Comparison of ENCODE assay signal across 9 mouse cellular contexts in genomic region chr2:157130813-157131514, GRCm38 (mm10). TPM values are rescaled to one million over a fixed set of nuclear protein-coding genes. Genes with fewer than 3 reads are reported as not detected.
DNase-seq lines count a peak whose midpoint lies in the region; ATAC-seq and TF ChIP-seq lines count a peak whose summit lies in the region.
"Had no signal": no experiment of that assay in that cellular context is flagged by ENCODE, and none has a peak within 500 bp of the region (broad histone marks: within the 10 kb centered on the region; RNA-seq: fewer than 3 reads in every experiment).

No protein-coding gene starts in this region.

- H3K36me3 ChIP-seq in MEL (ENCODE audit: control insufficient read depth in 1 of 2, insufficient read depth in 2 of 2, low read length in 2 of 2), result peaks cover 0 to 30% of the 10 kb centered on the region in 2 experiments; a peak in 2 of 4 replicates

- H3K9ac ChIP-seq in MEL (ENCODE audit: control insufficient read depth, low read depth, low read length, poor library complexity, severe bottlenecking), result peak overlapping the region; percentile 66

- H3K4me3 ChIP-seq in layer of hippocampus, adult 2 months, result no peak overlapping the region
- H3K4me3 ChIP-seq in MEL (ENCODE audit: control insufficient read depth in 1 of 2, insufficient read depth in 1 of 2, low read depth in 2 of 2, low read length in 2 of 2), result peak overlapping the region; percentile 67 to 74

- H3K9me3 ChIP-seq in MEL (replicated peaks; ENCODE audit: insufficient read depth, low read length), result no peaks in the 10 kb centered on the region

- H3K4me1 ChIP-seq in MEL (ENCODE audit: control insufficient read depth in 1 of 2, insufficient read depth in 2 of 2, low read length in 2 of 2), result peaks cover 18 to 21% of the 10 kb centered on the region in 2 experiments

- H3K27me3 ChIP-seq in MEL (ENCODE audit: control insufficient read depth in 1 of 2, insufficient read depth in 2 of 2, low read length in 2 of 2), result no peaks in the 10 kb centered on the region

- intact Hi-C loops in left cerebral cortex, postnatal 25 days (cut with DNase I), result loop anchor here (10.0 kb wide), 1 partner anchor 434 kb away; the partner anchor contains the start of gene Nnat

- H3K27ac ChIP-seq in layer of hippocampus, adult 2 months, result peak overlapping the region; percentile 4; the same call in 1 of the 2 replicates
- H3K27ac ChIP-seq in MEL (ENCODE audit: control insufficient read depth, low read depth, low read length), result peak overlapping the region; percentile 61

- DNase-seq in layer of hippocampus, adult 2 months (ENCODE audit: low spot score in 2 of 2), result no peak
- no peak for DNase-seq in layer of hippocampus, adult 9-11 months
- DNase-seq in MEL (ENCODE audit: low read depth, low spot score), result peak; percentile 78
- peak; percentile 90 for DNase-seq in induced T-regulatory cell, adult 2 months (ENCODE audit: low read depth)
- peak; percentile 76 for DNase-seq in lung, postnatal 25 days (ENCODE audit: low spot score)
- DNase-seq in left cerebral cortex, postnatal 25 days (ENCODE audit: low spot score in 2 of 2), result no peak
- DNase-seq in left cerebral cortex, adult 11 months (ENCODE audit: low spot score), result no peak

- peaks cover 17% of the 10 kb centered on the region for H3K79me2 ChIP-seq in MEL (ENCODE audit: control insufficient read depth, insufficient read depth, low read length, poor library complexity)

- TF ChIP-seq RAD21 in MEL (IDR thresholded peaks at IDR 0.05; ENCODE audit: low read depth, low read length), result no peak

- no peak for TF ChIP-seq CTCF in layer of hippocampus, adult 2 months (conservative IDR thresholded peaks at IDR 0.05)
- no peak for TF ChIP-seq CTCF in MEL (IDR thresholded peaks at IDR 0.05 in 2 of 3, conservative IDR thresholded peaks at IDR 0.05 in 1 of 3; ENCODE audit: control insufficient read depth in 1 of 3, insufficient read depth in 1 of 3, low read depth in 2 of 3, low read length in 3 of 3, poor library complexity in 1 of 3, severe bottlenecking in 1 of 3)

- ATAC-seq in megakaryocyte progenitor cell, adult 5-6 weeks (replicated peaks; ENCODE audit: poor library complexity), result no peak

- no peak for TF ChIP-seq POLR2A in MEL (IDR thresholded peaks at IDR 0.05; ENCODE audit: control insufficient read depth in 1 of 2, insufficient read depth in 1 of 2, low read depth in 1 of 2, low read length in 2 of 2, poor library complexity in 1 of 2)

- 0 out of 4 replicates have a peak, but pooled peaks have one; percentile 15 to 22 for TF ChIP-seq EP300 in MEL (IDR thresholded peaks at IDR 0.05; ENCODE audit: low read depth in 1 of 2, low read length in 2 of 2)

TF ChIP-seq in MEL, 35 proteins besides CTCF, POLR2A, EP300 and RAD21:
- TF ChIP-seq USF2 (IDR thresholded peaks at IDR 0.05; ENCODE audit: borderline replicate concordance in 1 of 2, insufficient read depth in 1 of 2, low read depth in 1 of 2, low read length in 2 of 2) (no peak), SIN3A (IDR thresholded peaks at IDR 0.05; ENCODE audit: low read length) (peak; percentile 94; the same call in 1 of the 2 replicates), ETS1 (IDR thresholded peaks at IDR 0.05; ENCODE audit: low read depth, low read length) (peak; percentile 93), ELF1 (IDR thresholded peaks at IDR 0.05; ENCODE audit: low read depth, low read length) (peak; percentile 44), UBTF (IDR thresholded peaks at IDR 0.05; ENCODE audit: borderline replicate concordance, insufficient read depth, low read depth, low read length) (no peak), USF1 (IDR thresholded peaks at IDR 0.05; ENCODE audit: low read depth, low read length) (no peak), MAFK (IDR thresholded peaks at IDR 0.05; ENCODE audit: borderline replicate concordance, low read depth, low read length) (peak; percentile 89), MAX (IDR thresholded peaks at IDR 0.05; ENCODE audit: low read length) (peak; percentile 51; the same call in 1 of the 2 replicates), MAZ (IDR thresholded peaks at IDR 0.05; ENCODE audit: low read depth, low read length) (peak; percentile 60), TAL1 (IDR thresholded peaks at IDR 0.05; ENCODE audit: low read length) (no peak), MYC (IDR thresholded peaks at IDR 0.05; ENCODE audit: low read depth, low read length) (peak; percentile 35; the same call in 1 of the 2 replicates), CHD1 (IDR thresholded peaks at IDR 0.05; ENCODE audit: low read depth, low read length) (peak; percentile 84; the same call in 1 of the 2 replicates), MXI1 (IDR thresholded peaks at IDR 0.05; ENCODE audit: low read depth, low read length) (peak; percentile 75; the same call in 1 of the 2 replicates), ZNF384 (IDR thresholded peaks at IDR 0.05; ENCODE audit: low read depth, low read length) (peak; percentile 84), ZKSCAN1 (IDR thresholded peaks at IDR 0.05; ENCODE audit: low read depth, low read length) (no peak), NRF1 (IDR thresholded peaks at IDR 0.05; ENCODE audit: insufficient read depth, low read depth, low read length, poor library complexity, severe bottlenecking) (peak; percentile 63), HCFC1 (IDR thresholded peaks at IDR 0.05; ENCODE audit: low read depth, low read length) (peak; percentile 47; the same call in 1 of the 2 replicates)

RNA-seq across cellular contexts. Expression of gene Samhd1, which starts 4.1 kb away (rescaled TPM):
- total RNA-seq in layer of hippocampus, adult 2 months (2021), result 10 to 100 TPM; 14.3 to 16.8 TPM
- 15.7 and 19.7 TPM in 2 replicates for total RNA-seq in MEL (2012; rRNA removed)
- 10 to 100 TPM; 50.5 to 76.8 TPM for polyA plus RNA-seq in MEL (2012; ENCODE audit: insufficient read depth in 1 of 2, insufficient read length in 2 of 2, low read depth in 1 of 2, low replicate concordance in 2 of 2, missing spikeins in 1 of 2)
- total RNA-seq in left cerebral cortex, postnatal 25 days (2021), result 10 to 100 TPM; 11.6 to 12.4 TPM
- total RNA-seq in megakaryocyte progenitor cell, adult 5-6 weeks (2015), result 90.6 and 93.0 TPM in 2 replicates
- total RNA-seq in megakaryocyte progenitor cell, adult 5-6 weeks (2017), result 60.4 and 62.9 TPM in 2 replicates

RNA-seq across cellular contexts. Expression of gene Tldc2, which starts 44.1 kb away (rescaled TPM):
- total RNA-seq in layer of hippocampus, adult 2 months (2021), result not detected
- not detected in 2 replicates for total RNA-seq in MEL (2012; rRNA removed)
- polyA plus RNA-seq in MEL (2012; ENCODE audit: insufficient read depth in 1 of 2, insufficient read length in 2 of 2, low read depth in 1 of 2, low replicate concordance in 2 of 2, missing spikeins in 1 of 2), result not detected
- not detected for total RNA-seq in left cerebral cortex, postnatal 25 days (2021)
- total RNA-seq in megakaryocyte progenitor cell, adult 5-6 weeks (2015), result not detected in 2 replicates
- not detected in 2 replicates for total RNA-seq in megakaryocyte progenitor cell, adult 5-6 weeks (2017)
- total RNA-seq: heart, postnatal 14 days had no signal

RNA-seq across cellular contexts. Expression of gene Soga1, which starts 51.9 kb away (rescaled TPM):
- total RNA-seq in layer of hippocampus, adult 2 months (2021), result 10 to 100 TPM; 31.4 to 36.3 TPM
- total RNA-seq in MEL (2012; rRNA removed), result 0.20 and 0.50 TPM in 2 replicates
- polyA plus RNA-seq in MEL (2012; ENCODE audit: insufficient read depth in 1 of 2, insufficient read length in 2 of 2, low read depth in 1 of 2, low replicate concordance in 2 of 2, missing spikeins in 1 of 2), result 1 to 10 TPM in 1 of 2 experiments, not detected in 1; 2.0 TPM
- total RNA-seq in left cerebral cortex, postnatal 25 days (2021), result 10 to 100 TPM; 19.8 to 24.6 TPM
- total RNA-seq in megakaryocyte progenitor cell, adult 5-6 weeks (2015), result 1.9 and 2.9 TPM in 2 replicates
- 2.3 and 2.4 TPM in 2 replicates for total RNA-seq in megakaryocyte progenitor cell, adult 5-6 weeks (2017)

Comparison
In these comparisons a context has a peak if more than half of its experiments do, and no peak if none do; other contexts are left out.
1. DNase-seq: peak in MEL (single experiment), induced T-regulatory cell, adult 2 months (single experiment) and lung, postnatal 25 days (single experiment); none in layer of hippocampus, adult 2 months (0 of 2), layer of hippocampus, adult 9-11 months (single experiment), left cerebral cortex, postnatal 25 days (0 of 2) and left cerebral cortex, adult 11 months (single experiment).
2. RNA of gene Soga1, which starts 51.9 kb away (total RNA-seq): 31.4 to 36.3 TPM in layer of hippocampus, adult 2 months and 19.8 to 24.6 TPM in left cerebral cortex, postnatal 25 days; 1.9 to 2.9 TPM in megakaryocyte progenitor cell, adult 5-6 weeks and 0.20 to 0.50 TPM in MEL; every median in the first group is over 4 times any median in the second.